Mouse (Mus musculus): ENCODE results near the gene Frat2. TPM values are rescaled to one million over a fixed set of nuclear protein-coding genes. Genes with fewer than 3 reads are reported as not detected.
A peak's percentile ranks its signal among the peaks of the same experiment; 100 is the strongest.

The Frat2 gene
- polyA plus RNA-seq, 1 experiment from 2014 or later, result 4.5 TPM

DNA sequence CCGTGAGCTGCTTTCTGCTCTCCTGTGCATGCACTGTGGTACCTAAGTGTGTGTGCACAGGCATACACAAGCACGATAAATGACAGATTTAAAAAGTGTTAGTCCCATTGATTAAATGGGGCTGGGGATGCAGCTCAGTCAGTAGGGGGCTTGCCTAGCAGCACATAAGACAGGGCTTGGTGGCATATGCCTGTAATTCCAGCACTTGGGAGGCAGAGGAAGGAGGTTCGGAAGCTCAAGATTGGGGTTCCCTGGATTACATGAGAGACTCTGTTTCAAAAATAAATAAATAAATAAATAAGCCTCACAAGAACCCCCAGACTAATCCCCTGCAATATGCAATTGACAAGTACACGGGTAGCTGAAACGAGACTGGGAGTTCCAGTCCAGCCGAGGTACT, 47.5 kb downstream of the Frat2 start:
- H3K36me3 ChIP-seq (ENCODE audit: control insufficient read depth, insufficient read depth), result no peaks in the 10 kb centered on the region
- H3K9ac ChIP-seq (ENCODE audit: low read depth, low read length), result no peak overlapping the region
- ATAC-seq, result no peak
- H3K4me1 ChIP-seq (replicated peaks; ENCODE audit: control insufficient read depth, insufficient read depth, low read length), result 0 out of 2 replicates have a peak, but pooled peaks cover 2% of the 10 kb centered on the region
- H3K4me3 ChIP-seq (ENCODE audit: low read depth, low read length), result peak overlapping the region; percentile 99
- H3K27me3 ChIP-seq (replicated peaks; ENCODE audit: control insufficient read depth, insufficient read depth, low read length), result no peaks in the 10 kb centered on the region
- 38% methylated on average over 6 of the region's 6 CpGs for WGBS
- H3K9me3 ChIP-seq (ENCODE audit: control insufficient read depth), result no peaks in the 10 kb centered on the region
- no peak for TF ChIP-seq CTCF (IDR thresholded peaks at IDR 0.05; ENCODE audit: low read depth)
- peak overlapping the region; percentile 80 for H3K4me2 ChIP-seq (replicated peaks; ENCODE audit: low read depth)
- H3K27ac ChIP-seq (ENCODE audit: low read depth, low read length), result no peak overlapping the region

DNA sequence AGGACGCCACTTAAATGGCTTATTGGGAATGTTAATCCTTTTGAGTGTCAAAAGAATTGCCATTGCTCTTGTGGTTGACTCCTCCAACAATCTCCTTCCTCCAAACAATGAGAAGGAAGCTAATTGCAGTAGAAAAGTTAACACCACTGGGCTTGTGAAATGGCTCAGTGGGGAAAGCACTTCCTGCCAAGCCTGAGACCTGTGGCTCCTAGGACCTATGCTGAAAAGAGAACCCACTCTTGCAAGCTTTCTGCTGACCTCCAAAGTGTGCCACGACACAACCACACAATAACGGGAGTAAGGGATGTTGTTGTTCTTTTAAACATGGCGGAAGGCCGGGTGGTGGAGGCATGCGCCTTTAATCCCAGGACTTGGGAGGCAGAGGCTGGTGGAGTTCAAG, 50.4 kb downstream of the Frat2 start:
- Histone ChIP-seq H3K27me3 (replicated peaks; ENCODE audit: control insufficient read depth, insufficient read depth, low read length) (no peaks in the 10 kb centered on the region), H3K9ac (ENCODE audit: low read depth, low read length) (no peak overlapping the region), H3K9me3 (ENCODE audit: control insufficient read depth) (no peaks in the 10 kb centered on the region), H3K4me1 (replicated peaks; ENCODE audit: control insufficient read depth, insufficient read depth, low read length) (peaks cover 8% of the 10 kb centered on the region; the same call in 1 of the 2 replicates), H3K4me2 (replicated peaks; ENCODE audit: low read depth) (no peak overlapping the region), H3K27ac (ENCODE audit: low read depth, low read length) (no peak overlapping the region), H3K4me3 (ENCODE audit: low read depth, low read length) (no peak overlapping the region), H3K36me3 (ENCODE audit: control insufficient read depth, insufficient read depth) (no peaks in the 10 kb centered on the region)
- WGBS, result 94% methylated on average over 6 of the region's 6 CpGs
- TF ChIP-seq CTCF (IDR thresholded peaks at IDR 0.05; ENCODE audit: low read depth), result no peak
- no peak for ATAC-seq

DNA sequence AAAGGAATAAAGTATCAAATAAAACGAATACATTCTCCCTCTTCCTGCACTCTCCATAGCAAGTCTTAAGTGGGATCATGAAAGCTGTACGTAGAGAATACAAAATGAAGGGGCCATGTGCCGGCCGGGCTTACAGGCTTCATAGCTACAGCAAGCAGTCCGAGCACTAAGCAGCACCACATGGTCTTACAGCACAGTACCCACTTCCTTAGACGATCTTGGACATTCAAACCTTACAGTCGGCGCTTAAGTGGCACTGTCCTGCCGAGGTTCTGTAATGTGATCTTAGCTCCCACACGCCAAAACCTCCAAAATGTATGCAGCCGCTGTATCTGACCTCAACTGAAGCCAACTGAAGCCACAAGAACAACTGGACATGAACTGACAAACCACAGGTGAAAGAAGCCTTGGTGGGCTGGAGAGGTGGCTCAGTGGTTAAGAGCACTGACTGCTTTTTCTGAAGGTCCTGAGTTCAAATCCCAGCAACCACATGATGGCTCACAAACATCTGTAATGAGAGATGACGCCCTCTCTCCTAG, 51.1 kb downstream of the Frat2 start:
- Histone ChIP-seq H3K36me3 (ENCODE audit: control insufficient read depth, insufficient read depth) (no peaks in the 10 kb centered on the region), H3K9me3 (ENCODE audit: control insufficient read depth) (no peaks in the 10 kb centered on the region), H3K9ac (ENCODE audit: low read depth, low read length) (no peak overlapping the region), H3K27me3 (replicated peaks; ENCODE audit: control insufficient read depth, insufficient read depth, low read length) (no peaks in the 10 kb centered on the region), H3K27ac (ENCODE audit: low read depth, low read length) (0 out of 2 replicates have a peak overlapping the region, but pooled peaks have one; percentile 37), H3K4me1 (replicated peaks; ENCODE audit: control insufficient read depth, insufficient read depth, low read length) (peaks cover 8% of the 10 kb centered on the region; the same call in 1 of the 2 replicates), H3K4me3 (ENCODE audit: low read depth, low read length) (no peak overlapping the region), H3K4me2 (replicated peaks; ENCODE audit: low read depth) (no peak overlapping the region; the same call in 1 of the 2 replicates)
- WGBS, result 74% methylated on average over 12 of the region's 12 CpGs
- no peak for TF ChIP-seq CTCF (IDR thresholded peaks at IDR 0.05; ENCODE audit: low read depth)
- no peak for ATAC-seq

DNA sequence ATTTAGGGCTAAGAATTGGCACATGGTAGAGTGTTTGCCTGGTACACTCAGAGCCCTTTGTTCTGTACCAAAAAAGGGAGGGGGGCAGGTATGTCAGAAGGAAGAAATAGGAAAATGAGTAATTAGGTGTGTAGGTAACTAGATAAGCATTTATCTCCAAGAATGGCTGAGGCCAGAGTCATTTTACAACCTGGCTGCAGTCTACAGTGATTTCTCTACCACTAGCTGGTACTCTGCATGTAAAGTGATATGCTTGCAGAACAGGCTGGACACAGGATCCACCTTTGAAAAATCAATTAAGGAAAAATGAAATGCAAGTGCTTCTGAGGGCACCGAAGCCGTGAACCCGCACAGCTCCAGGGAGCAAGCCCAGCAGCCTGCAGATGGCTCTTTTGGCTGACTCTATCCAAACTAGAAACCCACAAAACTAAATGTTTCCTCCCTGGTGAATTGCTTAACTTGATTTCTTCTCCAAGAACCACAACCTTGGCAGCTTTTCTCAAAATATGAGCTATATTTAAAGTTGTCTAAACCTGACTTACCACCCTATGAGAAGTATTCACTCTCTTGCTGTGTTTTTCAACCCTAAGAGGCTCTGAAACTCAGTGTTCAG, 51.7 kb downstream of the Frat2 start:
- H3K4me3 ChIP-seq (ENCODE audit: low read depth, low read length), result no peak overlapping the region
- no peaks in the 10 kb centered on the region for H3K36me3 ChIP-seq (ENCODE audit: control insufficient read depth, insufficient read depth)
- no peaks in the 10 kb centered on the region for H3K9me3 ChIP-seq (ENCODE audit: control insufficient read depth)
- TF ChIP-seq CTCF (IDR thresholded peaks at IDR 0.05; ENCODE audit: low read depth), result no peak
- WGBS, result 45% methylated on average over 3 of the region's 3 CpGs
- no peaks in the 10 kb centered on the region for H3K27me3 ChIP-seq (replicated peaks; ENCODE audit: control insufficient read depth, insufficient read depth, low read length)
- no peak overlapping the region for H3K9ac ChIP-seq (ENCODE audit: low read depth, low read length)
- no peak overlapping the region; the same call in none of the 2 replicates for H3K4me2 ChIP-seq (replicated peaks; ENCODE audit: low read depth)
- H3K4me1 ChIP-seq (replicated peaks; ENCODE audit: control insufficient read depth, insufficient read depth, low read length), result peaks cover 8% of the 10 kb centered on the region; the same call in 1 of the 2 replicates
- H3K27ac ChIP-seq (ENCODE audit: low read depth, low read length), result 0 out of 2 replicates have a peak overlapping the region, but pooled peaks have one; percentile 37
- no peak for ATAC-seq

Other genes with a start within 250 kb of the Frat2 start
- 0.27 and 0.35 TPM in 2 replicates for gene Slit1, start 104.5 kb downstream of the Frat2 start, polyA plus RNA-seq (2015; fragmentation: Nextera tagmentation; extraction: Ambion mirVana)
- gene Arhgap19, start 46.1 kb downstream of the Frat2 start, polyA plus RNA-seq (2015; fragmentation: Nextera tagmentation; extraction: Ambion mirVana), result 3.5 TPM in 2 replicates
- 6.4 and 8.3 TPM in 2 replicates for gene Frat1, start 18.2 kb downstream of the Frat2 start, polyA plus RNA-seq (2015; fragmentation: Nextera tagmentation; extraction: Ambion mirVana)
- 4.7 and 5.0 TPM in 2 replicates for gene Rrp12, start 48.0 kb upstream of the Frat2 start, polyA plus RNA-seq (2015; fragmentation: Nextera tagmentation; extraction: Ambion mirVana)
- gene Pgam1, start 63.8 kb upstream of the Frat2 start, polyA plus RNA-seq (2015; fragmentation: Nextera tagmentation; extraction: Ambion mirVana), result 213 and 223 TPM in 2 replicates
- gene Exosc1, start 85.3 kb upstream of the Frat2 start, polyA plus RNA-seq (2015; fragmentation: Nextera tagmentation; extraction: Ambion mirVana), result 32.3 and 33.3 TPM in 2 replicates
- 37.7 and 38.4 TPM in 2 replicates for gene Zdhhc16, start 85.3 kb upstream of the Frat2 start, polyA plus RNA-seq (2015; fragmentation: Nextera tagmentation; extraction: Ambion mirVana)
- 9.6 and 14.1 TPM in 2 replicates for gene Mms19, start 133.0 kb upstream of the Frat2 start, polyA plus RNA-seq (2015; fragmentation: Nextera tagmentation; extraction: Ambion mirVana)
- 12.0 and 12.5 TPM in 2 replicates for gene Ubtd1, start 133.6 kb upstream of the Frat2 start, polyA plus RNA-seq (2015; fragmentation: Nextera tagmentation; extraction: Ambion mirVana)
- gene Ankrd2, start 187.9 kb upstream of the Frat2 start, polyA plus RNA-seq (2015; fragmentation: Nextera tagmentation; extraction: Ambion mirVana), result 0.42 TPM in 1 of 2 replicates, not detected in the other
- gene Hoga1, start 197.5 kb upstream of the Frat2 start, polyA plus RNA-seq (2015; fragmentation: Nextera tagmentation; extraction: Ambion mirVana), result 16.2 and 17.6 TPM in 2 replicates
- 0.08 TPM in 1 of 2 replicates, not detected in the other for gene 4933411K16Rik, start 204.1 kb upstream of the Frat2 start, polyA plus RNA-seq (2015; fragmentation: Nextera tagmentation; extraction: Ambion mirVana)
- 14.5 and 15.9 TPM in 2 replicates for gene Morn4, start 238.2 kb upstream of the Frat2 start, polyA plus RNA-seq (2015; fragmentation: Nextera tagmentation; extraction: Ambion mirVana)
- gene Pi4k2a, start 242.3 kb upstream of the Frat2 start, polyA plus RNA-seq (2015; fragmentation: Nextera tagmentation; extraction: Ambion mirVana), result 47.2 and 52.2 TPM in 2 replicates

Measured in intestine, postnatal 0 days (tissue).